Mouse (Mus musculus) brain, embryonic 14.5 days (tissue): Measurements from ENCODE around the gene Stra6.

Experiments used
- CTCF ChIP-seq: fragments of 200-500 bp; IDR thresholded peaks from 2 replicates; pipeline ENCODE4 v1.5.1; 2012; ENCODE audit warnings: inconsistent platforms, mild to moderate bottlenecking, moderate library complexity, borderline replicate concordance; ENCODE audit not compliant: insufficient read depth, insufficient read length; ENCODE audit errors: extremely low read depth
- POLR2A ChIP-seq: fragments of 200-500 bp; IDR thresholded peaks from 2 replicates; pipeline ENCODE4 v1.6.1; 2012; ENCODE audit warnings: mild to moderate bottlenecking, inconsistent platforms, borderline replicate concordance; ENCODE audit not compliant: poor library complexity, insufficient read depth, insufficient read length, severe bottlenecking; ENCODE audit errors: extremely low read depth

- TF ChIP-seq CTCF (no peak), POLR2A (no peak)
These were observed 120.9 kb downstream of the Stra6 start for GRCm38 (mm10) chr9:58184456-58184855.
